Mouse (Mus musculus): Measurements from ENCODE around the gene Npdc1.
"Not testable (repeated sequence)": the region's sequence is repeated elsewhere in the genome, so short reads cannot be mapped to it uniquely, and the experiment has no call there.

- TF ChIP-seq CTCF, EP300 (IDR thresholded peaks at IDR 0.05; ENCODE audit: low read depth): not testable (repeated sequence)
Observed at GRCm38 (mm10) chr2:25413436-25413835, 14.3 kb downstream of the Npdc1 start.

All from heart, postnatal 0 days (tissue).